Comparison of ENCODE assay signal across 18 mouse cellular contexts in genomic region chr6:100387042-100387441, GRCm38 (mm10).
DNase-seq lines count a peak whose midpoint lies in the region; ATAC-seq and TF ChIP-seq lines count a peak whose summit lies in the region.
"Had no signal": no experiment of that assay in that cellular context is flagged by ENCODE, and none has a peak within 500 bp of the region (broad histone marks: within the 10 kb centered on the region; RNA-seq: fewer than 3 reads in every experiment).

No protein-coding gene starts in this region.

- H3K9ac ChIP-seq in kidney, embryonic 15.5 days, result no peak overlapping the region
- H3K9ac ChIP-seq in embryonic facial prominence, embryonic 14.5 days (ENCODE audit: low read depth, low read length), result no peak overlapping the region
- H3K9ac ChIP-seq: embryonic facial prominence, embryonic 12.5 days; liver, embryonic 13.5 days; midbrain, embryonic 12.5 days had no signal

- H3K4me2 ChIP-seq in kidney, embryonic 15.5 days, result peak overlapping the region; percentile 32; the same call in 1 of the 2 replicates
- no peak overlapping the region for H3K4me2 ChIP-seq in embryonic facial prominence, embryonic 14.5 days (ENCODE audit: low read depth, low read length)
- peak overlapping the region; percentile 34 for H3K4me2 ChIP-seq in myocyte (ENCODE audit: low read depth)
- H3K4me2 ChIP-seq: embryonic facial prominence, embryonic 12.5 days; liver, embryonic 13.5 days; midbrain, embryonic 12.5 days had no signal

- no peaks in the 10 kb centered on the region for H3K9me3 ChIP-seq in kidney, embryonic 15.5 days (replicated peaks)
- 0 out of 2 replicates have a peak, but pooled peaks cover 10% of the 10 kb centered on the region for H3K9me3 ChIP-seq in embryonic facial prominence, embryonic 14.5 days (ENCODE audit: control insufficient read depth, low read length)
- H3K9me3 ChIP-seq: liver, embryonic 13.5 days had no signal

- H3K4me3 ChIP-seq in kidney, embryonic 15.5 days (replicated peaks), result no peak overlapping the region
- no peak overlapping the region for H3K4me3 ChIP-seq in embryonic facial prominence, embryonic 14.5 days (ENCODE audit: low read depth, low read length)
- no peak overlapping the region for H3K4me3 ChIP-seq in myocyte
- H3K4me3 ChIP-seq: embryonic facial prominence, embryonic 12.5 days; heart, adult 2 months; liver, embryonic 13.5 days; midbrain, embryonic 12.5 days had no signal

- H3K36me3 ChIP-seq in kidney, embryonic 15.5 days, result no peaks in the 10 kb centered on the region
- H3K36me3 ChIP-seq in embryonic facial prominence, embryonic 14.5 days (ENCODE audit: control insufficient read depth, insufficient read depth, low read length), result no peaks in the 10 kb centered on the region
- no peaks in the 10 kb centered on the region for H3K36me3 ChIP-seq in myocyte (ENCODE audit: control insufficient read depth, insufficient read depth)
- H3K36me3 ChIP-seq: embryonic facial prominence, embryonic 12.5 days; liver, embryonic 13.5 days; midbrain, embryonic 12.5 days had no signal

- H3ac ChIP-seq in myocyte (ENCODE audit: control insufficient read depth, insufficient read length), result no peak overlapping the region

- H3K27me3 ChIP-seq in kidney, embryonic 15.5 days, result peaks cover 4% of the 10 kb centered on the region; the same call in 1 of the 2 replicates
- no peaks in the 10 kb centered on the region for H3K27me3 ChIP-seq in embryonic facial prominence, embryonic 14.5 days (replicated peaks; ENCODE audit: control insufficient read depth, insufficient read depth, low read length)
- no peaks in the 10 kb centered on the region for H3K27me3 ChIP-seq in myocyte (ENCODE audit: control insufficient read depth, insufficient read depth, insufficient read length)
- H3K27me3 ChIP-seq: CH12.LX; embryonic facial prominence, embryonic 12.5 days; liver, embryonic 13.5 days had no signal

- H3K27ac ChIP-seq in kidney, embryonic 15.5 days, result peak overlapping the region; percentile 15; the same call in 1 of the 2 replicates
- no peak overlapping the region for H3K27ac ChIP-seq in embryonic facial prominence, embryonic 14.5 days (replicated peaks; ENCODE audit: low read depth, low read length)
- H3K27ac ChIP-seq: embryonic facial prominence, embryonic 12.5 days; heart, adult 2 months; liver, embryonic 13.5 days; midbrain, embryonic 12.5 days had no signal

- TF ChIP-seq POLR2A in myocyte (IDR thresholded peaks at IDR 0.05; ENCODE audit: insufficient read length, low read depth), result no peak

- peak; percentile 61 for ATAC-seq in kidney, embryonic 15.5 days (replicated peaks; ENCODE audit: low FRiP score)
- peak; percentile 68; the same call in 1 of the 2 replicates for ATAC-seq in embryonic facial prominence, embryonic 14.5 days (ENCODE audit: low read depth)
- ATAC-seq in CD4-positive, CD25-positive, alpha-beta regulatory T cell, adult 4 months, result no peak
- ATAC-seq: forebrain, embryonic 16.5 days; inflammation-experienced regulatory T-cells, adult 6 months had no signal

- WGBS in kidney, embryonic 15.5 days, result 8% methylated on average over 5 of the region's 5 CpGs
- WGBS in embryonic facial prominence, embryonic 14.5 days, result 18% methylated on average over 5 of the region's 5 CpGs

- DNase-seq in kidney, postnatal 36 days, result no peak
- DNase-seq in NIH3T3 (ENCODE audit: low read depth), result peak; percentile 59
- peak; percentile 80 for DNase-seq in embryonic facial prominence, embryonic 14.5 days (ENCODE audit: low spot score)
- DNase-seq in layer of hippocampus, adult 9-11 months, result no peak
- DNase-seq: cerebellum, adult 11-12 months; heart, adult 2 months; heart, postnatal 36 days; layer of hippocampus, postnatal 36 days; liver, embryonic 13.5 days; thymus, postnatal 14 days had no signal

- H3K79me2 ChIP-seq in myocyte (ENCODE audit: control insufficient read depth, insufficient read depth), result no peaks in the 10 kb centered on the region

- peaks cover 25% of the 10 kb centered on the region for H3K4me1 ChIP-seq in kidney, embryonic 15.5 days
- H3K4me1 ChIP-seq in embryonic facial prominence, embryonic 14.5 days (ENCODE audit: control insufficient read depth, insufficient read depth, low read length), result peaks cover 10% of the 10 kb centered on the region; the same call in 1 of the 2 replicates
- H3K4me1 ChIP-seq: midbrain, embryonic 12.5 days had no signal

TF ChIP-seq in myocyte, 11 proteins besides CTCF, POLR2A, EP300 and RAD21:
- TF ChIP-seq TCF12 (IDR thresholded peaks at IDR 0.05; ENCODE audit: insufficient read depth, poor library complexity, severe bottlenecking) (no peak), REST (IDR thresholded peaks at IDR 0.05; ENCODE audit: insufficient read depth, insufficient read length) (no peak), MYOG (IDR thresholded peaks at IDR 0.05; ENCODE audit: control insufficient read depth in 1 of 3, insufficient read depth in 1 of 3, insufficient read length in 2 of 3, low read depth in 2 of 3) (no peak), CEBPB (IDR thresholded peaks at IDR 0.05; ENCODE audit: insufficient read depth, poor library complexity, severe bottlenecking) (no peak), USF1 (IDR thresholded peaks at IDR 0.05; ENCODE audit: low read depth) (no peak), TCF3 (IDR thresholded peaks at IDR 0.05; ENCODE audit: insufficient read length, low read depth) (no peak), SRF (IDR thresholded peaks at IDR 0.05; ENCODE audit: control insufficient read depth, insufficient read length, low read depth) (no peak), MAX (IDR thresholded peaks at IDR 0.05; ENCODE audit: low read depth) (no peak)

Comparison
In these comparisons a context has a peak if more than half of its experiments do, and no peak if none do; other contexts are left out.
1. DNase-seq: peak in NIH3T3 (single experiment) and embryonic facial prominence, embryonic 14.5 days (single experiment); none in kidney, postnatal 36 days (0 of 2) and layer of hippocampus, adult 9-11 months (single experiment).